Mouse (Mus musculus): Measurements from ENCODE around the gene Caskin1. TPM values are rescaled to one million over a fixed set of nuclear protein-coding genes. Genes with fewer than 3 reads are reported as not detected.

The Caskin1 gene
- polyA plus RNA-seq, 1 experiment: not detected

- Histone ChIP-seq H3K27ac (replicated peaks; ENCODE audit: low read depth, low read length) (peak overlapping the region; percentile 8; the same call in 1 of the 2 replicates), H3K4me1 (ENCODE audit: control insufficient read depth, insufficient read depth, insufficient read length, low read length) (0 out of 2 replicates have a peak, but pooled peaks cover 3% of the 10 kb centered on the region), H3K4me3 (ENCODE audit: insufficient read depth, low read depth, low read length) (peak overlapping the region; percentile 62)
Measured at GRCm38 (mm10) chr17:24548921-24549617, 60.7 kb downstream of the Caskin1 start.

GRCm38 (mm10) chr17:24549618-24550415, 61.4 kb downstream of the Caskin1 start, which contains the start of gene Pkd1:
Pkd1 (plus strand) TSS chr17:24549834.
- Histone ChIP-seq H3K4me3 (ENCODE audit: insufficient read depth, low read depth, low read length) (peak within 1 kb of the TSS; percentile 76), H3K4me1 (ENCODE audit: control insufficient read depth, insufficient read depth, insufficient read length, low read length) (peaks cover 3% of the 10 kb centered on the region; the same call in 1 of the 2 replicates), H3K27ac (replicated peaks; ENCODE audit: low read depth, low read length) (peak within 1 kb of the TSS; percentile 47)

GRCm38 (mm10) chr17:24550416-24551049, 62.1 kb downstream of the Caskin1 start:
- Histone ChIP-seq H3K4me3 (ENCODE audit: insufficient read depth, low read depth, low read length) (peak overlapping the region; percentile 76), H3K4me1 (ENCODE audit: control insufficient read depth, insufficient read depth, insufficient read length, low read length) (peaks cover 6% of the 10 kb centered on the region), H3K27ac (replicated peaks; ENCODE audit: low read depth, low read length) (peak overlapping the region; percentile 47)

- Histone ChIP-seq H3K4me3 (ENCODE audit: insufficient read depth, low read depth, low read length) (peak overlapping the region; percentile 76), H3K27ac (replicated peaks; ENCODE audit: low read depth, low read length) (peak overlapping the region; percentile 47), H3K4me1 (ENCODE audit: control insufficient read depth, insufficient read depth, insufficient read length, low read length) (peaks cover 6% of the 10 kb centered on the region)
Measured at GRCm38 (mm10) chr17:24551050-24551444, 62.6 kb downstream of the Caskin1 start.

- Histone ChIP-seq H3K4me3 (ENCODE audit: insufficient read depth, low read depth, low read length) (no peak overlapping the region), H3K4me1 (ENCODE audit: control insufficient read depth, insufficient read depth, insufficient read length, low read length) (peaks cover 30% of the 10 kb centered on the region), H3K27ac (replicated peaks; ENCODE audit: low read depth, low read length) (peak overlapping the region; percentile 86; the same call in 1 of the 2 replicates)
Measured at GRCm38 (mm10) chr17:24557091-24557490, 68.7 kb downstream of the Caskin1 start.

Other genes starting within 250 kb of the Caskin1 start
- 0.79 TPM in 1 of 2 replicates, not detected in the other for gene Ccnf, start 237.1 kb upstream of the Caskin1 start, polyA plus RNA-seq (2012; ENCODE audit: insufficient read depth, insufficient read length, missing spikeins)
- not detected in 2 replicates for gene Abca17, start 137.5 kb upstream of the Caskin1 start, polyA plus RNA-seq (2012; ENCODE audit: insufficient read depth, insufficient read length, missing spikeins)
- gene Abca3, start 136.7 kb upstream of the Caskin1 start, polyA plus RNA-seq (2012; ENCODE audit: insufficient read depth, insufficient read length, missing spikeins): 6.7 and 8.3 TPM in 2 replicates
- 44.3 and 47.2 TPM in 2 replicates for gene Rnps1, start 74.0 kb upstream of the Caskin1 start, polyA plus RNA-seq (2012; ENCODE audit: insufficient read depth, insufficient read length, missing spikeins)
- gene Eci1, start 62.0 kb upstream of the Caskin1 start, polyA plus RNA-seq (2012; ENCODE audit: insufficient read depth, insufficient read length, missing spikeins): 1,121 and 1,239 TPM in 2 replicates
- gene Dnase1l2, start 45.5 kb upstream of the Caskin1 start, polyA plus RNA-seq (2012; ENCODE audit: insufficient read depth, insufficient read length, missing spikeins): not detected in 2 replicates
- 6.9 and 7.0 TPM in 2 replicates for gene E4f1, start 18.3 kb upstream of the Caskin1 start, polyA plus RNA-seq (2012; ENCODE audit: insufficient read depth, insufficient read length, missing spikeins)
- 40.0 and 47.3 TPM in 2 replicates for gene Pgp, start 18.2 kb upstream of the Caskin1 start, polyA plus RNA-seq (2012; ENCODE audit: insufficient read depth, insufficient read length, missing spikeins)
- not detected in 2 replicates for gene Bricd5, start 14.7 kb upstream of the Caskin1 start, polyA plus RNA-seq (2012; ENCODE audit: insufficient read depth, insufficient read length, missing spikeins)
- 6.6 and 9.8 TPM in 2 replicates for gene Mlst8, start 9.5 kb upstream of the Caskin1 start, polyA plus RNA-seq (2012; ENCODE audit: insufficient read depth, insufficient read length, missing spikeins)
- gene Traf7, start 39.3 kb downstream of the Caskin1 start, polyA plus RNA-seq (2012; ENCODE audit: insufficient read depth, insufficient read length, missing spikeins): 32.1 and 42.0 TPM in 2 replicates
- gene Rab26, start 45.6 kb downstream of the Caskin1 start, polyA plus RNA-seq (2012; ENCODE audit: insufficient read depth, insufficient read length, missing spikeins): not detected in 2 replicates
- 8.2 and 10.1 TPM in 2 replicates for gene Pkd1, start 61.2 kb downstream of the Caskin1 start, polyA plus RNA-seq (2012; ENCODE audit: insufficient read depth, insufficient read length, missing spikeins)
- 67.6 and 69.2 TPM in 2 replicates for gene Tsc2, start 144.0 kb downstream of the Caskin1 start, polyA plus RNA-seq (2012; ENCODE audit: insufficient read depth, insufficient read length, missing spikeins)
- 3.4 and 7.7 TPM in 2 replicates for gene Nthl1, start 144.1 kb downstream of the Caskin1 start, polyA plus RNA-seq (2012; ENCODE audit: insufficient read depth, insufficient read length, missing spikeins)
- 20.1 and 32.2 TPM in 2 replicates for gene Slc9a3r2, start 161.7 kb downstream of the Caskin1 start, polyA plus RNA-seq (2012; ENCODE audit: insufficient read depth, insufficient read length, missing spikeins)
- not detected in 2 replicates for gene Npw, start 169.9 kb downstream of the Caskin1 start, polyA plus RNA-seq (2012; ENCODE audit: insufficient read depth, insufficient read length, missing spikeins)
- gene Zfp598, start 181.1 kb downstream of the Caskin1 start, polyA plus RNA-seq (2012; ENCODE audit: insufficient read depth, insufficient read length, missing spikeins): 9.2 and 10.0 TPM in 2 replicates
- gene Syngr3, start 201.4 kb downstream of the Caskin1 start, polyA plus RNA-seq (2012; ENCODE audit: insufficient read depth, insufficient read length, missing spikeins): not detected in 2 replicates
- 32.8 and 36.9 TPM in 2 replicates for gene Gfer, start 207.6 kb downstream of the Caskin1 start, polyA plus RNA-seq (2012; ENCODE audit: insufficient read depth, insufficient read length, missing spikeins)
- 1.1 TPM in 1 of 2 replicates, not detected in the other for gene Noxo1, start 207.6 kb downstream of the Caskin1 start, polyA plus RNA-seq (2012; ENCODE audit: insufficient read depth, insufficient read length, missing spikeins)
- 19.9 TPM in 2 replicates for gene Tbl3, start 219.1 kb downstream of the Caskin1 start, polyA plus RNA-seq (2012; ENCODE audit: insufficient read depth, insufficient read length, missing spikeins)
- gene Rnf151, start 229.5 kb downstream of the Caskin1 start, polyA plus RNA-seq (2012; ENCODE audit: insufficient read depth, insufficient read length, missing spikeins): not detected in 2 replicates
- 608 and 619 TPM in 2 replicates for gene Rps2, start 229.5 kb downstream of the Caskin1 start, polyA plus RNA-seq (2012; ENCODE audit: insufficient read depth, insufficient read length, missing spikeins)
- 1,098 and 1,103 TPM in 2 replicates for gene Ndufb10, start 235.9 kb downstream of the Caskin1 start, polyA plus RNA-seq (2012; ENCODE audit: insufficient read depth, insufficient read length, missing spikeins)
- gene Rpl3l, start 239.2 kb downstream of the Caskin1 start, polyA plus RNA-seq (2012; ENCODE audit: insufficient read depth, insufficient read length, missing spikeins): 4.8 and 10.7 TPM in 2 replicates
- gene Msrb1, start 248.0 kb downstream of the Caskin1 start, polyA plus RNA-seq (2012; ENCODE audit: insufficient read depth, insufficient read length, missing spikeins): 109 and 114 TPM in 2 replicates

All from brown adipose tissue, adult 24 weeks (tissue).